Mouse (Mus musculus): ENCODE measurements around the gene Atp11a. TPM values are rescaled to one million over a fixed set of nuclear protein-coding genes. Genes with fewer than 3 reads are reported as not detected.
A peak's percentile ranks its signal among the peaks of the same experiment; 100 is the strongest.

Atp11a gene
- polyA plus RNA-seq, 1 experiment from 2014 or later, result 6.4 TPM

- no peaks in the 10 kb centered on the region for H3K9me3 ChIP-seq (replicated peaks)
- peaks cover 87% of the 10 kb centered on the region for H3K36me3 ChIP-seq
- no peak for DNase-seq (ENCODE audit: low spot score)
- WGBS, result 87% methylated on average over 16 of the region's 16 CpGs
- no peak overlapping the region for H3K27ac ChIP-seq (replicated peaks)
- H3K4me1 ChIP-seq, result peaks cover 9% of the 10 kb centered on the region
- H3K4me3 ChIP-seq, result no peak overlapping the region
- H3K27me3 ChIP-seq (ENCODE audit: low read depth, poor library complexity, severe bottlenecking), result no peaks in the 10 kb centered on the region
Measured at GRCm38 (mm10) chr8:12887772-12888435, 131.1 kb downstream of the Atp11a start.

GRCm38 (mm10) chr8:12889046-12889598 lies 132.3 kb downstream of the Atp11a start:
- H3K4me3 ChIP-seq, result no peak overlapping the region
- H3K4me1 ChIP-seq, result no peaks in the 10 kb centered on the region
- 93% methylated on average over 11 of the region's 11 CpGs for WGBS
- no peak for DNase-seq (ENCODE audit: low spot score)
- peaks cover 86% of the 10 kb centered on the region for H3K36me3 ChIP-seq
- H3K9me3 ChIP-seq (replicated peaks), result no peaks in the 10 kb centered on the region
- H3K27me3 ChIP-seq (ENCODE audit: low read depth, poor library complexity, severe bottlenecking), result no peaks in the 10 kb centered on the region
- no peak overlapping the region for H3K27ac ChIP-seq (replicated peaks)

- no peaks in the 10 kb centered on the region for H3K9me3 ChIP-seq (replicated peaks)
- H3K4me3 ChIP-seq, result no peak overlapping the region
- 87% methylated on average over 5 of the region's 5 CpGs for WGBS
- peaks cover 59% of the 10 kb centered on the region for H3K36me3 ChIP-seq
- no peak overlapping the region for H3K27ac ChIP-seq (replicated peaks)
- DNase-seq (ENCODE audit: low spot score), result no peak
- H3K4me1 ChIP-seq, result peaks cover 20% of the 10 kb centered on the region
- no peaks in the 10 kb centered on the region for H3K27me3 ChIP-seq (ENCODE audit: low read depth, poor library complexity, severe bottlenecking)
Measured at GRCm38 (mm10) chr8:12892882-12893446, 136.2 kb downstream of the Atp11a start.

- Histone ChIP-seq H3K27me3 (ENCODE audit: low read depth, poor library complexity, severe bottlenecking) (no peaks in the 10 kb centered on the region), H3K27ac (replicated peaks) (no peak overlapping the region), H3K4me1 (peaks cover 21% of the 10 kb centered on the region), H3K9me3 (replicated peaks) (no peaks in the 10 kb centered on the region), H3K36me3 (peaks cover 53% of the 10 kb centered on the region), H3K4me3 (no peak overlapping the region)
- DNase-seq (ENCODE audit: low spot score), result no peak
- 88% methylated on average over 12 of the region's 12 CpGs for WGBS
Measured at GRCm38 (mm10) chr8:12893797-12894578, 137.2 kb downstream of the Atp11a start.

- peaks cover 45% of the 10 kb centered on the region for H3K36me3 ChIP-seq
- WGBS, result 83% methylated on average over 11 of the region's 11 CpGs
- no peak overlapping the region for H3K27ac ChIP-seq (replicated peaks)
- peaks cover 21% of the 10 kb centered on the region for H3K4me1 ChIP-seq
- H3K4me3 ChIP-seq, result no peak overlapping the region
- DNase-seq (ENCODE audit: low spot score), result no peak
- no peaks in the 10 kb centered on the region for H3K9me3 ChIP-seq (replicated peaks)
- no peaks in the 10 kb centered on the region for H3K27me3 ChIP-seq (ENCODE audit: low read depth, poor library complexity, severe bottlenecking)
Measured at GRCm38 (mm10) chr8:12894783-12895534, 138.1 kb downstream of the Atp11a start.

GRCm38 (mm10) chr8:12895535-12896150 lies 138.8 kb downstream of the Atp11a start:
- no peak for DNase-seq (ENCODE audit: low spot score)
- Histone ChIP-seq H3K27me3 (ENCODE audit: low read depth, poor library complexity, severe bottlenecking) (no peaks in the 10 kb centered on the region), H3K36me3 (peaks cover 38% of the 10 kb centered on the region), H3K4me3 (no peak overlapping the region), H3K4me1 (peaks cover 21% of the 10 kb centered on the region), H3K27ac (replicated peaks) (no peak overlapping the region), H3K9me3 (replicated peaks) (no peaks in the 10 kb centered on the region)
- 76% methylated on average over 9 of the region's 9 CpGs for WGBS

- Histone ChIP-seq H3K27ac (replicated peaks) (peak overlapping the region; percentile 46; the same call in 1 of the 2 replicates), H3K36me3 (peaks cover 28% of the 10 kb centered on the region), H3K4me1 (peaks cover 21% of the 10 kb centered on the region), H3K27me3 (ENCODE audit: low read depth, poor library complexity, severe bottlenecking) (no peaks in the 10 kb centered on the region), H3K9me3 (replicated peaks) (no peaks in the 10 kb centered on the region), H3K4me3 (no peak overlapping the region)
- peak; percentile 60 for DNase-seq (ENCODE audit: low spot score)
- WGBS, result 51% methylated on average over 13 of the region's 13 CpGs
Measured at GRCm38 (mm10) chr8:12896494-12897373, 139.9 kb downstream of the Atp11a start.

GRCm38 (mm10) chr8:12897815-12898214 lies 141.0 kb downstream of the Atp11a start:
- Histone ChIP-seq H3K4me3 (no peak overlapping the region), H3K27me3 (ENCODE audit: low read depth, poor library complexity, severe bottlenecking) (no peaks in the 10 kb centered on the region), H3K36me3 (peaks cover 17% of the 10 kb centered on the region), H3K4me1 (peaks cover 30% of the 10 kb centered on the region), H3K9me3 (replicated peaks) (no peaks in the 10 kb centered on the region), H3K27ac (replicated peaks) (no peak overlapping the region)
- WGBS, result 77% methylated on average over 9 of the region's 9 CpGs
- DNase-seq (ENCODE audit: low spot score), result no peak

- no peak for DNase-seq (ENCODE audit: low spot score)
- Histone ChIP-seq H3K4me1 (peaks cover 41% of the 10 kb centered on the region), H3K36me3 (no peaks in the 10 kb centered on the region), H3K4me3 (no peak overlapping the region), H3K9me3 (replicated peaks) (no peaks in the 10 kb centered on the region), H3K27me3 (ENCODE audit: low read depth, poor library complexity, severe bottlenecking) (no peaks in the 10 kb centered on the region), H3K27ac (replicated peaks) (no peak overlapping the region)
- 91% methylated on average over 13 of the region's 13 CpGs for WGBS
Measured at GRCm38 (mm10) chr8:12903790-12904415, 147.1 kb downstream of the Atp11a start.

GRCm38 (mm10) chr8:12905122-12905521 lies 148.3 kb downstream of the Atp11a start:
- H3K4me1 ChIP-seq, result peaks cover 41% of the 10 kb centered on the region
- H3K27ac ChIP-seq (replicated peaks), result peak overlapping the region; percentile 49; the same call in 1 of the 2 replicates
- WGBS, result 84% methylated on average over 5 of the region's 5 CpGs

More at GRCm38 (mm10) chr8:12905122-12905521, 148.3 kb downstream of the Atp11a start:
- Histone ChIP-seq H3K27me3 (ENCODE audit: low read depth, poor library complexity, severe bottlenecking) (no peaks in the 10 kb centered on the region), H3K9me3 (replicated peaks) (no peaks in the 10 kb centered on the region), H3K36me3 (no peaks in the 10 kb centered on the region), H3K4me3 (no peak overlapping the region)
- no peak for DNase-seq (ENCODE audit: low spot score)

Data from midbrain, embryonic 10.5 days (tissue).